Mouse (Mus musculus): Measurements from ENCODE around the gene Chmp5.

Chmp5 gene

GRCm38 (mm10) chr4:41013351-41013750 is 65.1 kb downstream of the Chmp5 start:
- no peak for DNase-seq (ENCODE audit: low spot score in 2 of 2)

All from right cerebral cortex, postnatal 10 days (tissue).